Mouse (Mus musculus) adrenal gland, postnatal 14 days (tissue): ENCODE results near the gene Gria1. TPM values are rescaled to one million over a fixed set of nuclear protein-coding genes. Genes with fewer than 3 reads are reported as not detected.
A peak's percentile ranks its signal among the peaks of the same experiment; 100 is the strongest.

ENCODE experiments used
- DNase-seq: peaks from one replicate; pipeline ENCODE4 v3.0.0; 2021; ENCODE audit warnings: mixed read lengths
- total RNA-seq: library from RNA; stranded (reverse); gene quantifications from 2 replicates; pipeline ENCODE4 v1.2.3, GENCODE M21; 2021

Gene Gria1
- total RNA-seq, 1 experiment from 2014 or later, result 0.82 TPM

- DNase-seq, result no peak
These were observed 287.5 kb downstream of the Gria1 start for GRCm38 (mm10) chr11:57298665-57299064.

GRCm38 (mm10) chr11:57303602-57304001 lies 292.4 kb downstream of the Gria1 start:
- DNase-seq, result no peak

- no peak for DNase-seq
These were observed 294.9 kb downstream of the Gria1 start for GRCm38 (mm10) chr11:57306116-57306515.

GRCm38 (mm10) chr11:57306892-57307291 lies 295.7 kb downstream of the Gria1 start:
- DNase-seq, result peak; percentile 16

- no peak for DNase-seq
These were observed 305.9 kb downstream of the Gria1 start for GRCm38 (mm10) chr11:57317063-57317462.

- no peak for DNase-seq
These were observed 306.3 kb downstream of the Gria1 start for GRCm38 (mm10) chr11:57317478-57317877.

- DNase-seq, result no peak
These were observed 308.2 kb downstream of the Gria1 start for GRCm38 (mm10) chr11:57319374-57319773.

GRCm38 (mm10) chr11:57324099-57324498 lies 312.9 kb downstream of the Gria1 start:
- DNase-seq, result no peak
